Mouse (Mus musculus) stomach, postnatal 0 days (tissue): Measurements from ENCODE around the gene Abl1.

Source experiments
- CTCF ChIP-seq: IDR thresholded peaks from 2 replicates; pipeline ENCODE4 v1.5.1; 2016; ENCODE audit warnings: antibody characterized with exemption, low read depth, mild to moderate bottlenecking, moderate library complexity
- EP300 ChIP-seq: optimal IDR thresholded peaks from 2 replicates; pipeline ENCODE3; 2016; ENCODE audit warnings: antibody characterized with exemption

DNA sequence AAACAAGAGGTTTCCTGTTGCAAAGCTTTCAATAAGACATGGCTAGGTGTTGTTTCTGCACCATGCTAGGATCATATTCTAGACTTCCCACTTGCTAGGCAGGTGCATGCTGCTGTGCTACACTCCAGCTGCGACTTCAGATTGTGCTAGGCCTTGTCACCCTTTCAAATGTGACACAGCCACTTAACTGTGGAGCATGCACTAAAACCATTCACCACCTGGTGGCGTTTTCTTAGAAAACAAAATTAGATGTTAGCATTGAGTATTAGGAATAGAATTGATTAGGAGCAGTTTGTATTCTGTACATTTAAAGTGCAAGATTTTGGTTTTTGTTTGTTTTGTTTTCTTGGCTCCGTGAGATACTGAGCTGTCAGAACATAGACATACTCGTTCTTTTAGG lies 32.6 kb downstream of the Abl1 start:
- peak; percentile 68 for TF ChIP-seq CTCF
- no peak for TF ChIP-seq EP300
